Mouse (Mus musculus) limb, embryonic 14.5 days (tissue): ENCODE measurements at regions not wholly inside any gene's neighbourhood (a gene's known extent, or its start where the extent isn't known, plus 50 kb on each side); places are given as distances from the start of the nearest gene placed in this dataset.

ENCODE experiments used
- ATAC-seq: fragments of 200-750 bp; cut with Nextera tagmentation; 2 replicates; pipeline ENCODE4 v1.8.0; 2017; ENCODE audit warnings: low read depth, moderate number of reproducible peaks, moderate TSS enrichment; ENCODE audit not compliant: low FRiP score
- DNase-seq: peaks from one replicate; pipeline ENCODE4 v3.0.0-alpha.2; 2015; ENCODE audit warnings: low spot score
- H3K27ac ChIP-seq: fragments of 300-500 bp; sonication (generic); replicated peaks from 2 replicates; pipeline ENCODE4 v1.5.1; 2014; ENCODE audit warnings: low read depth, mild to moderate bottlenecking, low read length, moderate library complexity, mixed read lengths
- H3K27me3 ChIP-seq: fragments of 300-500 bp; sonication (generic); 2 replicates; pipeline ENCODE4 v1.6.1; 2014; ENCODE audit warnings: low read length, mixed read lengths; ENCODE audit not compliant: control insufficient read depth, insufficient read depth
- H3K36me3 ChIP-seq: fragments of 300-500 bp; sonication (generic); 2 replicates; pipeline ENCODE4 v1.6.1; 2014; ENCODE audit warnings: mild to moderate bottlenecking, low read length, moderate library complexity, mixed read lengths; ENCODE audit not compliant: control insufficient read depth, insufficient read depth
- H3K4me1 ChIP-seq: fragments of 300-500 bp; sonication (generic); 2 replicates; pipeline ENCODE4 v1.6.1; 2014; ENCODE audit warnings: antibody characterized with exemption, low read length, mixed read lengths; ENCODE audit not compliant: control insufficient read depth, insufficient read depth
- H3K4me2 ChIP-seq: fragments of 300-500 bp; sonication (generic); replicated peaks from 2 replicates; pipeline ENCODE4 v1.6.1; 2014; ENCODE audit warnings: low read depth, mild to moderate bottlenecking, low read length, moderate library complexity; ENCODE audit not compliant: severe bottlenecking
- H3K4me3 ChIP-seq: fragments of 300-500 bp; sonication (generic); replicated peaks from 2 replicates; pipeline ENCODE4 v1.5.1; 2014; ENCODE audit warnings: low read length
- H3K9ac ChIP-seq: fragments of 300-500 bp; sonication (generic); 2 replicates; pipeline ENCODE4 v1.6.1; 2014; ENCODE audit warnings: mild to moderate bottlenecking, low read depth, low read length, moderate library complexity; ENCODE audit not compliant: severe bottlenecking
- H3K9me3 ChIP-seq: fragments of 300-500 bp; sonication (generic); 2 replicates; pipeline ENCODE4 v1.6.1; 2016; ENCODE audit warnings: low read length; ENCODE audit not compliant: control insufficient read depth
- POLR2A ChIP-seq: fragments of 200-500 bp; IDR thresholded peaks from 2 replicates; pipeline ENCODE4 v1.8.0; 2012; ENCODE audit warnings: inconsistent platforms, mild to moderate bottlenecking, moderate library complexity, borderline replicate concordance; ENCODE audit not compliant: insufficient read depth, insufficient read length; ENCODE audit errors: extremely low read depth
- WGBS: fragments of 180-500 bp; shearing (Covaris S2); extraction: QIAGEN DNeasy Blood & Tissue Kit; methylation state at CpG from one replicate; pipeline ENCODE4 v1.1.7; 2014; 5-methylcytosine and 5-hydroxymethylcytosine counted together

- Histone ChIP-seq H3K4me2 (no peak overlapping the region), H3K9ac (no peak overlapping the region), H3K9me3 (no peaks in the 10 kb centered on the region), H3K4me3 (no peak overlapping the region), H3K36me3 (no peaks in the 10 kb centered on the region), H3K4me1 (no peaks in the 10 kb centered on the region), H3K27ac (no peak overlapping the region), H3K27me3 (no peaks in the 10 kb centered on the region)
- TF ChIP-seq POLR2A: no peak
- 78% methylated on average over 4 of the region's 4 CpGs for WGBS
- ATAC-seq: no peak
- no peak for DNase-seq
Observed at GRCm38 (mm10) chr4:23787417-23788204, 708.6 kb upstream of the Mms22l start.

GRCm38 (mm10) chr4:23823516-23823915, 672.7 kb upstream of the Mms22l start:
- no peak for TF ChIP-seq POLR2A
- no peaks in the 10 kb centered on the region for H3K27me3 ChIP-seq
- no peaks in the 10 kb centered on the region for H3K36me3 ChIP-seq
- no peaks in the 10 kb centered on the region for H3K9me3 ChIP-seq
- 78% methylated on average over 2 of the region's 2 CpGs for WGBS
- H3K4me3 ChIP-seq: no peak overlapping the region
- no peaks in the 10 kb centered on the region for H3K4me1 ChIP-seq
- no peak overlapping the region for H3K9ac ChIP-seq
- no peak for DNase-seq
- no peak for ATAC-seq
- no peak overlapping the region for H3K27ac ChIP-seq
- no peak overlapping the region for H3K4me2 ChIP-seq

GRCm38 (mm10) chr4:23826885-23827284, 669.4 kb upstream of the Mms22l start:
- no peak overlapping the region for H3K4me3 ChIP-seq
- ATAC-seq: no peak
- no peaks in the 10 kb centered on the region for H3K9me3 ChIP-seq
- no peaks in the 10 kb centered on the region for H3K27me3 ChIP-seq
- no peak for TF ChIP-seq POLR2A
- no peak overlapping the region for H3K4me2 ChIP-seq
- no peak overlapping the region for H3K9ac ChIP-seq
- H3K27ac ChIP-seq: no peak overlapping the region
- DNase-seq: no peak
- no peaks in the 10 kb centered on the region for H3K36me3 ChIP-seq
- WGBS: 11% methylated on average over 2 of the region's 2 CpGs
- H3K4me1 ChIP-seq: no peaks in the 10 kb centered on the region

DNA sequence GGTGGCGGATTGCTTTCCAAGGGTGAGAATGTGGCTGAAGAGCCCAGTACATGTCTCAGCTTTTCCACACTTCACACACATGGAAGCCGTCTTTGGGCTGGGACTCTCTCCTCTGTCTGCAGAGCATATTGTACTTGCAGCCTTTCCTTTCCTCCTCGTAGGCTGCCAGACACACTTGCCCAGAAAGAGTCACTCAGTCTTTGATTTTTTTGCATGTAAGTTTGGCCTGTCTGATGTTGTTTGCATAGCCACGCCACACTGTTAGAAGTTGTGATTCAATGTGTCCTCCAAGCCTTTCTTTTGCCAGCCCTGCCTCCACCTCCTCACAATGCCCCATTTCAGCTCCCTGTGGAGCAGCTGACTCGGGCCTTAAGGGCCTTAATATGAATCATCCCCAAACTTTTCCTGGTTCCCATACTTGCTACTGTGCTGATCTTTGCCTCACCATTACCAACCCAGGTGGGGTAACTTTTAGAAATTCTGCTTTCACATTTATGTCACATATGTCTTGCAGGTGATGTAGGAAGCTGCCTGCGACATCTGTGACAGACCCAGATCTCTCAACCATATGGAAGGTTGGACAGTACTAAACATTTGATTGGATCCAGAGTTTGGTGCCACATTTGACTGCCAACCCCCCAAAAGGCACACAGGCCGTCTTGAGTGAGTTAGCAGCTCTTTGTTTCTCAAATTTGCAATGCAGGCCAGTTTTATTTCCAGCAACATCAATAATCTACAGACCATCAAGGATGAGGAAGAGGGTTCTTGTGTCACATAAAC, 663.7 kb upstream of the Mms22l start:
- ATAC-seq (no peak), DNase-seq (no peak)
- Histone ChIP-seq H3K36me3 (no peaks in the 10 kb centered on the region), H3K9me3 (no peaks in the 10 kb centered on the region), H3K27ac (no peak overlapping the region), H3K4me2 (no peak overlapping the region), H3K4me1 (no peaks in the 10 kb centered on the region), H3K4me3 (no peak overlapping the region), H3K27me3 (no peaks in the 10 kb centered on the region), H3K9ac (no peak overlapping the region)
- 57% methylated on average over 7 of the region's 7 CpGs for WGBS
- TF ChIP-seq POLR2A: no peak

- no peak overlapping the region for H3K4me3 ChIP-seq
- TF ChIP-seq POLR2A: no peak
- no peak overlapping the region for H3K4me2 ChIP-seq
- no peak for ATAC-seq
- H3K27me3 ChIP-seq: no peaks in the 10 kb centered on the region
- no peaks in the 10 kb centered on the region for H3K4me1 ChIP-seq
- no peaks in the 10 kb centered on the region for H3K9me3 ChIP-seq
- H3K27ac ChIP-seq: no peak overlapping the region
- WGBS: 82% methylated on average over 4 of the region's 4 CpGs
- DNase-seq: no peak
- H3K9ac ChIP-seq: no peak overlapping the region
- no peaks in the 10 kb centered on the region for H3K36me3 ChIP-seq
Observed at GRCm38 (mm10) chr4:23843609-23844287, 652.5 kb upstream of the Mms22l start.
